Mouse (Mus musculus): ENCODE measurements around the gene Npnt. TPM values are rescaled to one million over a fixed set of nuclear protein-coding genes. Genes with fewer than 3 reads are reported as not detected.

The Npnt gene
- total RNA-seq (2021) = 21.2 and 25.8 TPM in 2 replicates
- long read RNA-seq, experiment 1, full-length matches to known transcripts = 10 of 19 reads
- long read RNA-seq, experiment 1, partial matches to known transcripts = 4 of 19 reads
- long read RNA-seq, experiment 1, other reads (novel, unspliced or antisense) = 5 of 19 reads
- long read RNA-seq, experiment 2, full-length matches to known transcripts = 4 of 13 reads
- long read RNA-seq, experiment 2, partial matches to known transcripts = 0 of 13 reads
- long read RNA-seq, experiment 2, other reads (novel, unspliced or antisense) = 9 of 13 reads

- DNase-seq = peak; percentile 48
Observed at GRCm38 (mm10) chr3:132949791-132950528, at the start of gene Npnt. Npnt (minus strand) TSS chr3:132950291.

GRCm38 (mm10) chr3:132996299-132996698 lies 46.2 kb upstream of the Npnt start:
- no peak for DNase-seq

- no peak for DNase-seq
Observed at GRCm38 (mm10) chr3:132995904-132996267, 45.8 kb upstream of the Npnt start.

- no peak for DNase-seq
Observed at GRCm38 (mm10) chr3:132995172-132995903, 45.2 kb upstream of the Npnt start.

- DNase-seq = no peak
Observed at GRCm38 (mm10) chr3:132986188-132986587, 36.1 kb upstream of the Npnt start.

DNA sequence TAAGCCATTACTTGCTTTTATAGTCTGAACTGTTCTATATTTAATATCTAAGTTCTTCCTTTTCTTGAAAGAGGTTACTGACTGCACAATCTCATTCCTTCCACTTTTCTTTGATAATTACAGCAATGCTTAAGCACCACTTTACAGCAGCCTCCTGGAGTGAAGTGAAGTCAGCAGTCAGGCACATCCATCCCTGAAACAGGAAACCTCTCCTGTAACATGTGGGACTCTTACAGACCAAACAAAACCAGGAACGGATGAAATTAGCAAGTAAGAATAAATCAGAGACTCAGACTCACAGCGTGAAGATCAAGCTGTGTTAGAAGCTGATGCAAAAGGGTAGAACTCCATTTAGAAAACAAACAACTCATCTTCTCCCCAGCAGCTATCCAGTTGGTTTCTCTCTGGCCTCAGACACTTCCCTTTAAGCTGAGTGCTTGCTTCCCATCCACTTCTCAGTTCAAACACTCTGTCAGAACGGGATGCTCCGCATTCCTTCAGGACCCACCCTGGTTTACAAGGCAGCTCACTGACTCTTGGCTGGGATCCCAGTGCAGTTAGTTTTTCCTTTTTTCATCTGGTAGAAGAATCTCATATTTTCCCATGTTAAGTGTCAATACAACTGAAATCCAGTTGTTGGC lies 33.9 kb upstream of the Npnt start:
- no peak for DNase-seq

DNA sequence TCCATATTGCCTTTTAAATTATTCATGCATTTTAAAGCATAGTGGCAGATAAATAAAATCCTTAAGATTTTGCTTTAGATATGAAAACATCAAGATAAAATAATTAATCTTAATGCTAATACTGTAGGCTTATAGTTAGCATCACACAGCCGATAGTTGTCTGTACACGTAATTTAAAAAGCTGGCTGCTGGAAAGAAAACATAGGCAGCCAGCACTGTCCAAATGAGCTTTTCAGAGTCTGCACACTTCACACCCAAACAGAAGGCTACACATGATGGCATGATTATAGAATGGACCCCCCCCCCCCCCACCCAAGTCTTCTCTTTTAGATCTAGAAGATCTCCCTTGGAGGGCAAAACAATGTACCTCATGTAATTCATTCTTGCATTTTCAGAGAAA lies 31.9 kb upstream of the Npnt start:
- DNase-seq = no peak

GRCm38 (mm10) chr3:132979781-132980461 lies 29.8 kb upstream of the Npnt start:
- no peak for DNase-seq

- DNase-seq = no peak
Observed at GRCm38 (mm10) chr3:132966255-132966654, 16.2 kb upstream of the Npnt start.

- DNase-seq = no peak
Observed at GRCm38 (mm10) chr3:132964715-132965507, 14.8 kb upstream of the Npnt start.

- no peak for DNase-seq
Observed at GRCm38 (mm10) chr3:132962631-132963361, 12.7 kb upstream of the Npnt start.

GRCm38 (mm10) chr3:132950529-132950880 lies 414 bp upstream of the Npnt start:
- DNase-seq = no peak

- DNase-seq = peak; percentile 40
Observed at GRCm38 (mm10) chr3:132949380-132949790, 706 bp downstream of the Npnt start.

GRCm38 (mm10) chr3:132948298-132948795 lies 1.7 kb downstream of the Npnt start:
- peak; percentile 8 for DNase-seq

- DNase-seq = no peak
Observed at GRCm38 (mm10) chr3:132946086-132946485, 4.0 kb downstream of the Npnt start.

DNA sequence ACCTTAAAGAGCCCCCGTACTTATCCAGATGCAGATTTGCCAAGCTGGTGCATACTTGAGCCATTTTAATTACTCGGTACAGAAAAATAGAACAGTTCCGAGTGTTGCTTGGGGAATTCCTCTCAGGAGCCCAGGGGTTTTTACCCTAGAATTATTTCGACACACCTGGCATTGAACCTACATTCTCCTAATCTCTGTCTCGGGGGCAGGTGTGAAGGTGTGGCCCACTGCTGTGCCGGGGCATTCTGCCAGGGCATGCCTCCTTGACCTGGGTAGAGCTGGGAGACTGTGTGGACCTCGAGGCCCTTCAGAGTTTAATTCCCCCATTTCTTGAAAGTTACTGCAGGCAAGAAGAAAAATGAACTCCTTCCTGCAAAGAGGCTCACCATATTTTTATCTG lies 4.4 kb downstream of the Npnt start:
- no peak for DNase-seq

DNA sequence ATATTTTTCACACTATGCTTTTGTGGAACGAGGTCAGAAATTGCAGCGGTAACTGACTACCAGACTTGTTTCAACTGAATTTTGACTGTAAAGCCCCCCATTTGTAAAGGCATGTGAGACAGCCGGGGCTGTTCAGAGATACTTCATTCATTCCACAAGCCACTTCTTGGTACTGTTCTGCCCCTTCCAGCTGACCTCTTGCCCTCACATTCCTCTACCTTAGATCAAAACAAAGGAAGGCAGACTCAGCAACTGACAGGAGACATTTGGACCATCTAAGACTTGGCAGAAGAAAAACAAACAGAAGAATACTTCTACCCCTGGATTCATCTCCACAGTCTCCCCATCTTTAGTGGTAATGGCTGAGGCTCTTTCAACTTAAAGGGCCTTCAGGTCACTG lies 5.5 kb downstream of the Npnt start:
- no peak for DNase-seq

- DNase-seq = no peak
Observed at GRCm38 (mm10) chr3:132944193-132944592, 5.9 kb downstream of the Npnt start.

DNA sequence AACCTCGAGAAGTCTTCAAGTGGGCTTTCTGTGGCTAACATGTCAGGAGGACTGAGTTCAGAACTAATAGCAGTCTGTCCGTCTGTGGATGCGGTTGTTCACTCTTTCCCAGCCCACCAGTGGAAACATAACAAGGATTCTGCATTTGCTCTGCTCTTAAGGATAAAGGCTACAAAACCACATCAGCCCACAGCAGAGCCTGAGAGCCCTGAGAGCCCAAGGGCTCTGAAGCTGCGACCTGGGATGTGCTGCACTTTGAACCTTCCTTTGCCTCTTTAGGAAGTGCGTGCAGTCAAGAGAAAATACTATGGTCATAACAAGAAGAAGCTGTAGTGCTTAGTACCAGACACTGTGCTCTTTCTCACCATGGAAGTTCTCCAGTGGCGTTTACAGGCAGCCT lies 7.3 kb downstream of the Npnt start:
- no peak for DNase-seq

All from adrenal gland, postnatal 14 days (tissue).